Mouse (Mus musculus): ENCODE results near the gene Btbd35f8. TPM values are rescaled to one million over a fixed set of nuclear protein-coding genes. Genes with fewer than 3 reads are reported as not detected.
"Not testable (repeated sequence)": the region's sequence is repeated elsewhere in the genome, so short reads cannot be mapped to it uniquely, and the experiment has no call there.

Gene Btbd35f8
- not detected in 2 replicates for polyA plus RNA-seq (2012; rRNA removed)

DNA sequence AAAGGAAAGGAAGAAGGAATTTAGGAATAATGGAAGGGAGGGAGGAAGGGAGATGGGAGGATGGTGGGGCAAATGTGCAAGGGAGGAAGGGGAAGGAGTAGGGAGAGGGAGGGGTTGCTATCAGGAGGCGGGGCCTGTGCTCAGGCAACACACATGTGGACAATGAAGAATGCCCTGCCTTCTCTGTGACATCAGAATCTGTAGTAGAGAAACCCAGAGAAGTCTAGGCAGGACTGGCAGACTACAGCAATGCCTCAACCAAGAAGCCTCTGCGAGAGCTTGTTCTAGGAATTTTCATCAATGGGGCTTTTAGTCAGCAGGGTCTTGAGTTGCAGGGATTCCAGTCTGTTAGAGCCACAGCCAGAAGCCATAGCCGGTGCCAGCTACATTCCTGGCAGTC is at the start of gene Btbd35f8:
Gene Btbd35f8 (plus strand): TSS at position 301 of the 400 bp plus-strand sequence.
- not testable (repeated sequence) for DNase-seq (ENCODE audit: low spot score)

Other genes starting within 250 kb of the Btbd35f8 start
- not detected in 2 replicates for gene Spin2g, start 211.8 kb upstream of the Btbd35f8 start, polyA plus RNA-seq (2012; rRNA removed)

Measured in urinary bladder, adult 2 months (tissue).